Mouse (Mus musculus): ENCODE data around the gene Itga2. TPM values are rescaled to one million over a fixed set of nuclear protein-coding genes. Genes with fewer than 3 reads are reported as not detected.

The Itga2 gene
- total RNA-seq, 1 experiment, result 0.31 TPM

DNA sequence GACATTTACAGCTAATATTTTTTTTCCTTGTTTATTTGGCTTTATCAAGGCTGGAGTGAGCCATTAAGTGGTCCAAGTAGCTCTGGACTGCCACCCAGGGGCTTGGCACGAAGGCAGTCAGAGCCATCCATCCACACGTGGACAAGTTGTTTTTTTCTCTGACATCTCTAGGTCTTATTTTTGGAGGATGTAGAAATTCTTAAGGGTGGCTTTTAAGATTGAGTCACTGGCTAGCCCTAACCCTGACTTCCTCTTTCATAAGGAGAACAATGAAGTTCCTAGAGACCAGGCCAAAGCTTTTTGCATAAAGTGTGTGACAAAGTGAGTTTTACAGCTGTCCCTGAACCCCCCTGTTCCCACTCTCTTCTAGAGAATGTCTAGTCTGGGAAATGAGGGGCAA is 97.3 kb downstream of the Itga2 start:
- Histone ChIP-seq H3K4me1 (ENCODE audit: control insufficient read depth in 2 of 2, insufficient read depth in 2 of 2, low read length in 2 of 2, poor library complexity in 1 of 2) (no peaks in the 10 kb centered on the region), H3K27ac (ENCODE audit: insufficient read depth, low read depth, low read length, poor library complexity, severe bottlenecking) (no peak overlapping the region), H3K9ac (ENCODE audit: insufficient read depth, low read depth, low read length, poor library complexity, severe bottlenecking) (no peak overlapping the region), H3K36me3 (ENCODE audit: control insufficient read depth, insufficient read depth, low read length, poor library complexity, severe bottlenecking) (no peaks in the 10 kb centered on the region), H3K4me3 (ENCODE audit: insufficient read depth in 1 of 2, low read depth in 1 of 2, low read length in 2 of 2, poor library complexity in 1 of 2, severe bottlenecking in 1 of 2) (no peak overlapping the region), H3K9me3 (ENCODE audit: control insufficient read depth, insufficient read depth, low read depth, low read length) (no peaks in the 10 kb centered on the region)
- DNase-seq (ENCODE audit: low read depth, low spot score), result no peak
- TF ChIP-seq ZNF384 (IDR thresholded peaks at IDR 0.05; ENCODE audit: low read depth, low read length), result no peak
- TF ChIP-seq MAFK (IDR thresholded peaks at IDR 0.05; ENCODE audit: insufficient read depth, low read depth, low read length), result no peak
- no peak for TF ChIP-seq CHD2 (IDR thresholded peaks at IDR 0.05; ENCODE audit: low read depth, low read length)
- no peak for TF ChIP-seq ZC3H11A (IDR thresholded peaks at IDR 0.05; ENCODE audit: borderline replicate concordance, low read depth, low read length)
- no peak for TF ChIP-seq HCFC1 (IDR thresholded peaks at IDR 0.05; ENCODE audit: borderline replicate concordance, insufficient read depth, low read length)
- in situ Hi-C loops (cut with MboI; ENCODE audit: low sequenced_read_pairs in 2 of 2, unreplicated experiment in 2 of 2), result loop anchor here (10.0 to 25.0 kb wide), 2 partner anchors 128 to 130 kb away; no protein-coding TSS in a partner anchor

DNA sequence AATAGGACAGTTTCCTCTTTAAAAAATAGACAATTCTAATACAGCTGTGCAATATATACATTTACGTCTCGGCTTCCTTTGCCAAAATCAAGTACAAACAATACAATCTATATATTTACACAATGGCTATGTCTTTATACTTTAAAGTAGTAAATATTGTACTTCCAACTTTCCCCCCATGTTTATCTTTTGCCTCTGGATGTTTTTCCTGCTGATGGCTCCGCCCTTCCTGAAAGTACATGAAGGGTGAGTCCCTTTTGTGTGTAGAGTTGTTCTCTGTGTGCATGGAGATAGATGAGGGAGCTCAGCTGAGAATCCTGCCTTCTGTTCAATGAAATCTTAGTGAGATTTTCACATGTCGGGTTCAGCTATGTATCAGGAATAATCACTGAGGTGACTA is 98.5 kb downstream of the Itga2 start:
- in situ Hi-C loops (cut with MboI; ENCODE audit: low sequenced_read_pairs in 2 of 2, unreplicated experiment in 2 of 2), result loop anchor here (10.0 to 25.0 kb wide), 2 partner anchors 129 to 131 kb away; no protein-coding TSS in a partner anchor
- TF ChIP-seq ZC3H11A (IDR thresholded peaks at IDR 0.05; ENCODE audit: borderline replicate concordance, low read depth, low read length), result no peak
- no peak for TF ChIP-seq CHD2 (IDR thresholded peaks at IDR 0.05; ENCODE audit: low read depth, low read length)
- TF ChIP-seq ZNF384 (IDR thresholded peaks at IDR 0.05; ENCODE audit: low read depth, low read length), result no peak
- no peak for TF ChIP-seq HCFC1 (IDR thresholded peaks at IDR 0.05; ENCODE audit: borderline replicate concordance, insufficient read depth, low read length)
- TF ChIP-seq MAFK (IDR thresholded peaks at IDR 0.05; ENCODE audit: insufficient read depth, low read depth, low read length), result no peak
- Histone ChIP-seq H3K4me1 (ENCODE audit: control insufficient read depth in 2 of 2, insufficient read depth in 2 of 2, low read length in 2 of 2, poor library complexity in 1 of 2) (no peaks in the 10 kb centered on the region), H3K4me3 (ENCODE audit: insufficient read depth in 1 of 2, low read depth in 1 of 2, low read length in 2 of 2, poor library complexity in 1 of 2, severe bottlenecking in 1 of 2) (no peak overlapping the region), H3K36me3 (ENCODE audit: control insufficient read depth, insufficient read depth, low read length, poor library complexity, severe bottlenecking) (no peaks in the 10 kb centered on the region; the same call in 1 of the 2 replicates), H3K9ac (ENCODE audit: insufficient read depth, low read depth, low read length, poor library complexity, severe bottlenecking) (no peak overlapping the region), H3K9me3 (ENCODE audit: control insufficient read depth, insufficient read depth, low read depth, low read length) (no peaks in the 10 kb centered on the region), H3K27ac (ENCODE audit: insufficient read depth, low read depth, low read length, poor library complexity, severe bottlenecking) (no peak overlapping the region)
- no peak for DNase-seq (ENCODE audit: low read depth, low spot score)

- Histone ChIP-seq H3K36me3 (ENCODE audit: control insufficient read depth, insufficient read depth, low read length, poor library complexity, severe bottlenecking) (no peaks in the 10 kb centered on the region; the same call in 1 of the 2 replicates), H3K4me3 (ENCODE audit: insufficient read depth in 1 of 2, low read depth in 1 of 2, low read length in 2 of 2, poor library complexity in 1 of 2, severe bottlenecking in 1 of 2) (no peak overlapping the region), H3K4me1 (ENCODE audit: control insufficient read depth in 2 of 2, insufficient read depth in 2 of 2, low read length in 2 of 2, poor library complexity in 1 of 2) (no peaks in the 10 kb centered on the region), H3K9me3 (ENCODE audit: control insufficient read depth, insufficient read depth, low read depth, low read length) (no peaks in the 10 kb centered on the region), H3K9ac (ENCODE audit: insufficient read depth, low read depth, low read length, poor library complexity, severe bottlenecking) (no peak overlapping the region), H3K27ac (ENCODE audit: insufficient read depth, low read depth, low read length, poor library complexity, severe bottlenecking) (no peak overlapping the region)
- in situ Hi-C loops (cut with MboI; ENCODE audit: low sequenced_read_pairs in 2 of 2, unreplicated experiment in 2 of 2), result loop anchor here (10.0 to 25.0 kb wide), 2 partner anchors 130 to 132 kb away; no protein-coding TSS in a partner anchor
- no peak for TF ChIP-seq MAFK (IDR thresholded peaks at IDR 0.05; ENCODE audit: insufficient read depth, low read depth, low read length)
- no peak for TF ChIP-seq CHD2 (IDR thresholded peaks at IDR 0.05; ENCODE audit: low read depth, low read length)
- TF ChIP-seq ZC3H11A (IDR thresholded peaks at IDR 0.05; ENCODE audit: borderline replicate concordance, low read depth, low read length), result no peak
- TF ChIP-seq ZNF384 (IDR thresholded peaks at IDR 0.05; ENCODE audit: low read depth, low read length), result no peak
- TF ChIP-seq HCFC1 (IDR thresholded peaks at IDR 0.05; ENCODE audit: borderline replicate concordance, insufficient read depth, low read length), result no peak
- no peak for DNase-seq (ENCODE audit: low read depth, low spot score)
Observed at GRCm38 (mm10) chr13:114832761-114833160, 99.1 kb downstream of the Itga2 start.

- no peaks in the 10 kb centered on the region for H3K4me1 ChIP-seq (ENCODE audit: control insufficient read depth in 2 of 2, insufficient read depth in 2 of 2, low read length in 2 of 2, poor library complexity in 1 of 2)
- peak; percentile 21 for DNase-seq (ENCODE audit: low read depth, low spot score)
- in situ Hi-C loops (cut with MboI; ENCODE audit: low sequenced_read_pairs in 2 of 2, unreplicated experiment in 2 of 2), result loop anchor here (10.0 to 25.0 kb wide), 2 partner anchors 131 to 133 kb away; no protein-coding TSS in a partner anchor
- H3K4me3 ChIP-seq (ENCODE audit: insufficient read depth in 1 of 2, low read depth in 1 of 2, low read length in 2 of 2, poor library complexity in 1 of 2, severe bottlenecking in 1 of 2), result no peak overlapping the region
- TF ChIP-seq CHD2 (IDR thresholded peaks at IDR 0.05; ENCODE audit: low read depth, low read length) (no peak), ZC3H11A (IDR thresholded peaks at IDR 0.05; ENCODE audit: borderline replicate concordance, low read depth, low read length) (0 out of 2 replicates have a peak, but pooled peaks have one; percentile 31), ZNF384 (IDR thresholded peaks at IDR 0.05; ENCODE audit: low read depth, low read length) (no peak)
- H3K9ac ChIP-seq (ENCODE audit: insufficient read depth, low read depth, low read length, poor library complexity, severe bottlenecking), result no peak overlapping the region
- no peaks in the 10 kb centered on the region for H3K9me3 ChIP-seq (ENCODE audit: control insufficient read depth, insufficient read depth, low read depth, low read length)
- no peaks in the 10 kb centered on the region; the same call in 1 of the 2 replicates for H3K36me3 ChIP-seq (ENCODE audit: control insufficient read depth, insufficient read depth, low read length, poor library complexity, severe bottlenecking)
- H3K27ac ChIP-seq (ENCODE audit: insufficient read depth, low read depth, low read length, poor library complexity, severe bottlenecking), result no peak overlapping the region
Observed at GRCm38 (mm10) chr13:114831367-114831833, 100.5 kb downstream of the Itga2 start.

Measured in ES-E14 (cell line).